In the genomic region with DNA sequence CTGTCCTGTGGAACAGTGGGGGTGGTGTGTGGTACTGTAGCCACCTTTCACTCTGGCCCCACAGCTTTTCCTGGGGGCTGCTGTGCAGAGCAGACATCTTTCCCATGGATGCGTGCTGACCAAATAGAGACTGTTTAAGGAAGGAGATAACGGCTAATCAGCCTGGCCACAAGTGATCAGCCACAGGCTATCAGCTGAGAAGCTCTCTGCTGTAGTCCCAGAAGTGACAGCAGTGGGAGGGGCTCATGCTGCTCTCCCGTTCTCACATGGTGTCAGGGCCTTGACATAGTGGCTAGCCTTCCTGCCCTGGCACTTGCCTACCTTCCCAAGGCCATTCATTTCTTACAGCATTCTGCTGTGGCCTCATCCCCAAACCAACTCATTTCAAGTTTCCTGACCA, we compare ENCODE assay signal across 19 mouse cellular contexts. TPM values are rescaled to one million over a fixed set of nuclear protein-coding genes. Genes with fewer than 3 reads are reported as not detected.
DNase-seq lines count a peak whose midpoint lies in the region; ATAC-seq lines count a peak whose summit lies in the region.
"Had no signal": no experiment of that assay in that cellular context is flagged by ENCODE, and none has a peak within 500 bp of the region (broad histone marks: within the 10 kb centered on the region; RNA-seq: fewer than 3 reads in every experiment).

No protein-coding gene starts in this region.

- no peak overlapping the region; the same call in 1 of the 2 replicates for H3K27ac ChIP-seq in heart, embryonic 13.5 days (replicated peaks)
- peak overlapping the region; percentile 78 for H3K27ac ChIP-seq in liver, embryonic 13.5 days
- H3K27ac ChIP-seq in hindbrain, embryonic 13.5 days, result no peak overlapping the region
- H3K27ac ChIP-seq: embryonic facial prominence, embryonic 15.5 days; limb, embryonic 13.5 days; midbrain, embryonic 15.5 days had no signal

- H3K9ac ChIP-seq in heart, embryonic 13.5 days, result 0 out of 2 replicates have a peak overlapping the region, but pooled peaks have one; percentile 19
- H3K9ac ChIP-seq in liver, embryonic 13.5 days, result peak overlapping the region; percentile 42
- no peak overlapping the region for H3K9ac ChIP-seq in hindbrain, embryonic 13.5 days
- H3K9ac ChIP-seq: embryonic facial prominence, embryonic 15.5 days; limb, embryonic 13.5 days; midbrain, embryonic 15.5 days had no signal

- H3K9me3 ChIP-seq in heart, embryonic 13.5 days, result no peaks in the 10 kb centered on the region
- no peaks in the 10 kb centered on the region for H3K9me3 ChIP-seq in liver, embryonic 13.5 days (replicated peaks)
- H3K9me3 ChIP-seq in hindbrain, embryonic 13.5 days, result no peaks in the 10 kb centered on the region
- H3K9me3 ChIP-seq: embryonic facial prominence, embryonic 15.5 days; limb, embryonic 13.5 days; midbrain, embryonic 15.5 days had no signal

- no peak for DNase-seq in heart, adult 18-20 months
- DNase-seq in c-Kit-positive CD71-positive TER-119-positive erythroid progenitor cells, embryonic 14.5 days (ENCODE audit: low spot score), result peak; percentile 70
- DNase-seq in liver, embryonic 13.5 days, result peak; percentile 75
- DNase-seq in adipocyte (ENCODE audit: low spot score), result no peak
- no peak for DNase-seq in gastrocnemius, postnatal 14 days
- DNase-seq: adrenal gland, adult 2 months; cerebellum, adult 18-20 months; kidney, postnatal 14 days; lung, postnatal 14 days; right cerebral cortex, postnatal 25 days; thymus, postnatal 36 days had no signal

- no peak for ATAC-seq in heart, embryonic 13.5 days (ENCODE audit: extremely low read depth, insufficient number of reproducible peaks, low FRiP score, low TSS enrichment)
- ATAC-seq in liver, embryonic 13.5 days (ENCODE audit: low read depth), result peak; percentile 96
- ATAC-seq in megakaryocyte-erythroid progenitor cell, adult 5-6 weeks (replicated peaks; ENCODE audit: low FRiP score, low TSS enrichment, poor library complexity, severe bottlenecking), result peak; percentile 86
- ATAC-seq in hindbrain, embryonic 13.5 days (ENCODE audit: low FRiP score), result no peak
- ATAC-seq: forebrain, embryonic 14.5 days; intestine, postnatal 0 days; midbrain, embryonic 15.5 days had no signal

- no peaks in the 10 kb centered on the region for H3K27me3 ChIP-seq in heart, embryonic 13.5 days (replicated peaks)
- no peaks in the 10 kb centered on the region for H3K27me3 ChIP-seq in liver, embryonic 13.5 days
- no peaks in the 10 kb centered on the region for H3K27me3 ChIP-seq in hindbrain, embryonic 13.5 days
- H3K27me3 ChIP-seq: embryonic facial prominence, embryonic 15.5 days; limb, embryonic 13.5 days; midbrain, embryonic 15.5 days had no signal

- H3K4me3 ChIP-seq in heart, embryonic 13.5 days, result no peak overlapping the region
- peak overlapping the region; percentile 7; the same call in 1 of the 2 replicates for H3K4me3 ChIP-seq in liver, embryonic 13.5 days (replicated peaks)
- H3K4me3 ChIP-seq in hindbrain, embryonic 13.5 days, result no peak overlapping the region
- H3K4me3 ChIP-seq: embryonic facial prominence, embryonic 15.5 days; limb, embryonic 13.5 days; midbrain, embryonic 15.5 days had no signal

- no peak overlapping the region; the same call in 1 of the 2 replicates for H3K4me2 ChIP-seq in heart, embryonic 13.5 days
- peak overlapping the region; percentile 52 for H3K4me2 ChIP-seq in liver, embryonic 13.5 days
- no peak overlapping the region for H3K4me2 ChIP-seq in hindbrain, embryonic 13.5 days
- H3K4me2 ChIP-seq: embryonic facial prominence, embryonic 15.5 days; limb, embryonic 13.5 days; midbrain, embryonic 15.5 days had no signal

- intact Hi-C loops in gastrocnemius, postnatal 14 days (cut with DNase I; ENCODE audit: low total_unique reads), result no loop called here

- peaks cover 42% of the 10 kb centered on the region for H3K4me1 ChIP-seq in heart, embryonic 13.5 days
- H3K4me1 ChIP-seq in liver, embryonic 13.5 days (replicated peaks), result peaks cover 47% of the 10 kb centered on the region
- peaks cover under 1% of the 10 kb centered on the region; the same call in 1 of the 2 replicates for H3K4me1 ChIP-seq in hindbrain, embryonic 13.5 days (replicated peaks)
- H3K4me1 ChIP-seq: midbrain, embryonic 15.5 days had no signal

- peaks cover 43% of the 10 kb centered on the region for H3K36me3 ChIP-seq in heart, embryonic 13.5 days
- H3K36me3 ChIP-seq in liver, embryonic 13.5 days, result peaks cover 86% of the 10 kb centered on the region
- H3K36me3 ChIP-seq in hindbrain, embryonic 13.5 days, result peaks cover 47% of the 10 kb centered on the region

- WGBS in heart, embryonic 13.5 days, result 2% methylated on average over 3 of the region's 3 CpGs
- WGBS in liver, embryonic 13.5 days (ENCODE audit: insufficient replicate concordance), result 9% methylated on average over 3 of the region's 3 CpGs
- WGBS in hindbrain, embryonic 13.5 days, result 65% methylated on average over 3 of the region's 3 CpGs

RNA-seq across cellular contexts. Expression of gene Smox, which starts 27.5 kb away (rescaled TPM):
- 24.4 and 25.8 TPM in 2 replicates for polyA plus RNA-seq in heart, embryonic 13.5 days (2015; fragmentation: Nextera tagmentation; extraction: Ambion mirVana)
- 10 to 100 TPM; 19.4 to 23.3 TPM for total RNA-seq in heart, adult 18-20 months (2021)
- 109 and 113 TPM in 2 replicates for polyA plus RNA-seq in liver, embryonic 13.5 days (2015; fragmentation: Nextera tagmentation; extraction: Ambion mirVana)
- total RNA-seq in megakaryocyte-erythroid progenitor cell, adult 5-6 weeks (2014; fragmentation: Nextera tagmentation), result 12.5 and 27.3 TPM in 2 replicates
- 8.7 and 18.9 TPM in 2 replicates for total RNA-seq in megakaryocyte-erythroid progenitor cell, adult 5-6 weeks (2017)
- total RNA-seq in gastrocnemius, postnatal 14 days (2021), result 10 to 100 TPM; 24.6 to 40.4 TPM
- polyA plus RNA-seq in hindbrain, embryonic 13.5 days (2015; fragmentation: Nextera tagmentation; extraction: Ambion mirVana), result 47.9 and 50.1 TPM in 2 replicates

RNA-seq across cellular contexts. Expression of gene Adra1d, which starts 43.3 kb away (rescaled TPM):
- polyA plus RNA-seq in heart, embryonic 13.5 days (2015; fragmentation: Nextera tagmentation; extraction: Ambion mirVana), result 0.24 and 0.47 TPM in 2 replicates
- total RNA-seq in heart, adult 18-20 months (2021), result 1 to 10 TPM; 3.4 to 4.1 TPM
- polyA plus RNA-seq in liver, embryonic 13.5 days (2015; fragmentation: Nextera tagmentation; extraction: Ambion mirVana), result 0.40 and 0.53 TPM in 2 replicates
- total RNA-seq in megakaryocyte-erythroid progenitor cell, adult 5-6 weeks (2014; fragmentation: Nextera tagmentation), result not detected in 2 replicates
- not detected in 2 replicates for total RNA-seq in megakaryocyte-erythroid progenitor cell, adult 5-6 weeks (2017)
- total RNA-seq in gastrocnemius, postnatal 14 days (2021), result 1 to 10 TPM; 2.1 TPM
- 0.10 and 0.25 TPM in 2 replicates for polyA plus RNA-seq in hindbrain, embryonic 13.5 days (2015; fragmentation: Nextera tagmentation; extraction: Ambion mirVana)
- polyA plus RNA-seq: forebrain, embryonic 14.5 days had no signal

Comparison
In these comparisons a context has a peak if more than half of its experiments do, and no peak if none do; other contexts are left out.
1. ATAC-seq: peak in liver, embryonic 13.5 days (single experiment) and megakaryocyte-erythroid progenitor cell, adult 5-6 weeks (single experiment); none in heart, embryonic 13.5 days (single experiment) and hindbrain, embryonic 13.5 days (single experiment).
2. DNase-seq: peak in c-Kit-positive CD71-positive TER-119-positive erythroid progenitor cells, embryonic 14.5 days (single experiment) and liver, embryonic 13.5 days (single experiment); none in heart, adult 18-20 months (0 of 2), adipocyte (single experiment) and gastrocnemius, postnatal 14 days (single experiment).